Mouse (Mus musculus) kidney, adult 2 months (tissue): Measurements from ENCODE around the gene Sdf4. TPM values are rescaled to one million over a fixed set of nuclear protein-coding genes. Genes with fewer than 3 reads are reported as not detected.

Source experiments
- DNase-seq: peaks from one replicate; pipeline ENCODE4 v3.0.0; 2021
- H3K27ac ChIP-seq: fragments of 200-500 bp; 2 replicates; pipeline ENCODE4 v1.5.1; 2012; ENCODE audit warnings: low read depth, low read length, control low read depth, inconsistent platforms; ENCODE audit not compliant: insufficient read depth
- H3K27me3 ChIP-seq: fragments of 200-500 bp; replicated peaks from 2 replicates; pipeline ENCODE4 v1.6.1; 2012; ENCODE audit warnings: mild to moderate bottlenecking, moderate library complexity, low read length, inconsistent platforms; ENCODE audit not compliant: control insufficient read depth, insufficient read depth
- H3K36me3 ChIP-seq: fragments of 200-500 bp; 2 replicates; pipeline ENCODE4 v1.6.1; 2012; ENCODE audit warnings: mild to moderate bottlenecking, moderate library complexity, low read length, inconsistent platforms; ENCODE audit not compliant: control insufficient read depth, insufficient read depth
- H3K4me1 ChIP-seq: fragments of 200-500 bp; 2 replicates; pipeline ENCODE4 v1.6.1; 2011; ENCODE audit warnings: low read length; ENCODE audit not compliant: control insufficient read depth, insufficient read depth
- H3K4me3 ChIP-seq: fragments of 200-500 bp; 2 replicates; pipeline ENCODE4 v1.5.1; 2011; ENCODE audit warnings: mild to moderate bottlenecking, low read depth, low read length, control low read depth; ENCODE audit not compliant: insufficient read depth
- CTCF ChIP-seq: fragments of 200-500 bp; conservative IDR thresholded peaks from 2 replicates; pipeline ENCODE4 v1.5.1; 2011; ENCODE audit warnings: low read depth, mild to moderate bottlenecking, control low read depth, low read length, moderate library complexity, mixed read lengths; ENCODE audit not compliant: insufficient read depth, insufficient read length
- POLR2A ChIP-seq: fragments of 200-500 bp; IDR thresholded peaks from one replicate; pipeline ENCODE4 v1.6.1; 2011; ENCODE audit warnings: low read depth, low read length, control low read depth
- WGBS: fragments of 180-500 bp; shearing (Covaris S2); methylation state at CpG from one replicate; pipeline ENCODE4 v1.1.7; 2018; 5-methylcytosine and 5-hydroxymethylcytosine counted together
- polyA plus RNA-seq: library from polyadenylated mRNA; depleted of rRNA; stranded (reverse); fragments of >200 nt; gene quantifications from 2 replicates; pipeline ENCODE4 v1.2.3, GENCODE M21; 2012; rRNA removed

Gene Sdf4
- polyA plus RNA-seq, 1 experiment: 60.4 TPM

DNA sequence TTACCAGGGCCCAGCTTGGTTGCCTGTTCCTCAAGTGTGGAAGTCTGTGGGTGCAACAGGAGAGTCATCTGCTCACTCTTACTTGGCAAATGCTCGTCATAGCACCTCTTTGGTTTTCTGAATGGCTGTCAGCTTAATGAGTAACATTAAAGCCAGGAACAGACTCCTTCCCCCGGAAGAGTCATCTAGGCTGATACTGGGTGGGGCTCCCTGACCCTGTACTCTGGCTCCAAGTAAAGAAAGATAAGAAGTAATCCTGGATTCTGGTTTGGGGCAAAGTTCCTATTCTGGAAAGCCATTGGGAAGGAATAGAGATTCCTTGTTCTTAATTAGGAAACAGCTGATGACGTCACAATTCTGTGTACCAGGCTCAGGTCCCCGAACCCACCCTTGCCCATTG, 61.5 kb downstream of the Sdf4 start:
- H3K36me3 ChIP-seq: no peaks in the 10 kb centered on the region; the same call in 1 of the 2 replicates
- peaks cover 15% of the 10 kb centered on the region for H3K4me1 ChIP-seq
- H3K27me3 ChIP-seq: no peaks in the 10 kb centered on the region
- no peak overlapping the region for H3K4me3 ChIP-seq
- no peak overlapping the region for H3K27ac ChIP-seq
- WGBS: 44% methylated on average over 4 of the region's 4 CpGs
- TF ChIP-seq CTCF: no peak
- peak; percentile 32 for DNase-seq

DNA sequence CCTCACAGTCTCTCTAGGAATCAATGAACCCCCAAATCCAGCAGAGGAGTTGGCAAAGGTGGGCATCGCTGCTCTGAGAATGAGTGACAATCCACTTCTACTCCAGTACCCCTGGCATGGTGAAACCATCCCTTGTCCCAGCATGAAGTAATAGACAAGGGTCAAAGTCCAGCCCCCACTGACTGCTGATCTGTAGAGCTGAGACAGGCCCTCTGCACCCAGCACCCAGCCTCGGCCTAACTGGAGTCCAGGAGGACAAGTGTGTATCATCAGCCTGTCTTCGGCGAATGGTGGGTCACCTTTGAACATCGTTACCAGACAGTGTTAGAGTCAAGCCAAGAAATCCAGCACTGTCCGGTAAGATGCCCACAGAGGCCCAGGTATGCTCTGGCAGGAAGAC, 61.9 kb downstream of the Sdf4 start:
- WGBS: 58% methylated on average over 6 of the region's 6 CpGs
- DNase-seq: peak; percentile 88
- Histone ChIP-seq H3K4me3 (no peak overlapping the region), H3K4me1 (peaks cover 15% of the 10 kb centered on the region), H3K36me3 (no peaks in the 10 kb centered on the region), H3K27ac (no peak overlapping the region), H3K27me3 (no peaks in the 10 kb centered on the region)
- no peak for TF ChIP-seq POLR2A
- no peak for TF ChIP-seq CTCF

DNA sequence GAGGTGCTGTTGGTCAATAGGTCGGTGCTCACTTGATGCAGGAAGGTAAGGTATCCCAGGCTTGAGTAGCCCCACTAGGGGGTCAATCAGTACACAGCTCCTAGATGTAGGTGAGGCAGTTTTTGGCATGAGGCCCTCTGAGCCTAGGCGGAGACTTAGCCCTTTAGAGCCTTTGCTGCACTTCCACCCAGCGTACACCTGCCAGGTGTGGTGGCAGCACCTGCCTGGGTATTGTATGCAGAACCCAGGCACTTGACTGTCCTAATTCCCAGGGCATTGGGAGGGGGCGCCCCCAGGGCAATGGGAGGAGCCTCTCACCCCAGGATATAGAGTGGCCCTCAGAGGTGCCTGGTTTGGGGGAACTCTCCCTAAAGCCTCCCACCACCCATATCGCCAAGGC, 62.5 kb downstream of the Sdf4 start:
- TF ChIP-seq POLR2A (no peak), CTCF (no peak)
- WGBS: 66% methylated on average over 5 of the region's 5 CpGs
- H3K4me1 ChIP-seq: peaks cover 18% of the 10 kb centered on the region
- no peaks in the 10 kb centered on the region for H3K36me3 ChIP-seq
- H3K4me3 ChIP-seq: no peak overlapping the region
- DNase-seq: peak; percentile 30
- H3K27ac ChIP-seq: peak overlapping the region; percentile 19; the same call in 1 of the 2 replicates
- no peaks in the 10 kb centered on the region for H3K27me3 ChIP-seq

DNA sequence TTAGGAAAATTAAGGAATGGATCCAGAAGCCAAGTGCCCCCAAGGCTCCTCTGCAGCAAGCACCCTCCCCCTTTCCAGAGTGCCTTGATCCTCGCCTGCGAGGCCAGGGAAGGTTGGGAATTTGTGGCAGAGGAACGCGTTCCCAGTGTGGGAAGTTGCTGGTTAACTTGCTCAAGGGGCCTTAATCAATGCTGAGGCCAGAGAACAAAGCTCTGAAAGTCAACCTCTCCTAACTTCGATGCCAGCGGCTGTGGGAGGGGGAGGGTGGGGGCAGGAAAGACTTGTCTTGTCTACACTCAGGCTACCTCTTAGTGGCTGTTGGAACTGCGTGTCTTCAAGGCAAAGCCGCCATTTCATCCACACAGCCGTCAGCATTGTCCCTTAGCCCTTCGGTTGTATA, 65.0 kb downstream of the Sdf4 start:
- Histone ChIP-seq H3K4me3 (peak overlapping the region; percentile 47), H3K27ac (peak overlapping the region; percentile 59; the same call in 1 of the 2 replicates)
- 33% methylated on average over 10 of the region's 10 CpGs for WGBS

DNA sequence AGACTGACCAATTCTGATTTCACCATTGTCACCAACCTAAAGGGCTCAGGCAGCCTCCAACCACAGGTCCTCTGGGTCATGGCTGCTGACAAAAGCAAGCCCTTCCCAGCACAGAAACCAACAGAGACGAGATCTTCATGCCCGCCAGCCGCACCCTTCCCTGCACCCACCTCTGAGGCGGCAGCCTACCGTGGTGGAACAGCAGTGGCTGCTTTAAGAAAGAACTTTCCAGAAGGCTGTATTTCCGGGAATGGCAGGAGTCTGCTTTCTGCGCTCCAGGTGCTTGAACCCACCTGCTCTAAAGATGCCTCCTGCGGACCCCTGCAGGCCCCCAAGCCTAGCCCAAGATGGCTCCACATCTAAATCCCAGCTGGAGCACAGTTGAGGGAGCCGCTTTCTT, 66.2 kb downstream of the Sdf4 start:
- no peaks in the 10 kb centered on the region for H3K27me3 ChIP-seq
- H3K4me3 ChIP-seq: peak overlapping the region; percentile 53
- no peak for TF ChIP-seq POLR2A
- no peak for TF ChIP-seq CTCF
- no peaks in the 10 kb centered on the region for H3K36me3 ChIP-seq
- WGBS: 49% methylated on average over 9 of the region's 9 CpGs
- peak overlapping the region; percentile 97 for H3K27ac ChIP-seq
- peak; percentile 22 for DNase-seq
- peaks cover 31% of the 10 kb centered on the region for H3K4me1 ChIP-seq

More for the DNA sequence above, 65.0 kb downstream of the Sdf4 start:
- peak; percentile 60 for DNase-seq
- Histone ChIP-seq H3K36me3 (no peaks in the 10 kb centered on the region), H3K4me1 (peaks cover 31% of the 10 kb centered on the region), H3K27me3 (no peaks in the 10 kb centered on the region)
- TF ChIP-seq CTCF (no peak), POLR2A (no peak)

DNA sequence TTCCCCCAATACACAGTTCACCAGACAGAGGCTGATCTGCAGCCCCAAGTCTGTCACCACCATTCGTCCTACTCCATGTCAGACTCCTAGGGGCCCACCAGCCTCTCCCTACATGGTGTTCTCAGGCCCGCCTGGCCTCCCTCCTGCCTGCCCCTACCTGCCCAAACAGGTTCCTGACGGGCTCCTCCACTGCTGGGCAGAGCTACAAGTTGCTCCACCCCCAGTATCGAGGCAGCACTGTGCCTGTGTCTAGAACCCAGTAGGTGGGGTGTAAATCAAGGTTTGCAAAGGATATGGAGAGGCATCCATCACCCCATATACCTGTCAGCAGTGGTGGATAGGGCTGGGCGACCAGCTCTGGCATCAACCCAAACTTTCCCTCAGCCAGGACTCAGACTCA, 66.6 kb downstream of the Sdf4 start, which contains the start of gene Ttll10:
Gene Ttll10 (minus strand): TSS at position 154 of the 400 bp plus-strand sequence.
- no peak for TF ChIP-seq POLR2A
- no peak for TF ChIP-seq CTCF
- Histone ChIP-seq H3K27ac (peak within 1 kb of the TSS; percentile 97), H3K4me1 (peaks cover 31% of the 10 kb centered on the region), H3K27me3 (no peaks in the 10 kb centered on the region), H3K4me3 (peak within 1 kb of the TSS; percentile 53), H3K36me3 (no peaks in the 10 kb centered on the region)
- WGBS: 19% methylated on average over 5 of the region's 5 CpGs
- peak; percentile 76 for DNase-seq

DNA sequence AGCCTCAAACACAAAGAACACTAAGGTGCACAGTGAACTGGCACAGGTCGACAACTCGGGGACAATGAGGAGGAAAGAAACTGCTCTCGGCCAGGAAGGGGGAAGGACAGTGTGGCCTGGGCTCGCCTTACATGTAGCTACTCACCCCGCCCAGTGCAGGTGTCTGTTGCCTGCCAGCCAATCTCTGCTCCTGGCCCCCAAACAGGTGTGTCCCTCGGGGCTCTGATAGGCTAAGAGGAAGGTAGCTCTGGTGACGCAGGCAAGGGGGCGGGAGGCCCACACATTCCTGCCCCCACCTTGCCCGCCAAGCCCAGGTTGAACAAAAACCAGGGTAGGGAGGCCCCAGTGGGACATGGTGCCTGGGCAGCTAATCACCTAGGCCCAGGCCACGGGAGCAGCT, 67.0 kb downstream of the Sdf4 start:
- peak; percentile 97 for DNase-seq
- TF ChIP-seq POLR2A: peak; percentile 72
- TF ChIP-seq CTCF: no peak
- Histone ChIP-seq H3K27ac (peak overlapping the region; percentile 97), H3K27me3 (no peaks in the 10 kb centered on the region), H3K36me3 (no peaks in the 10 kb centered on the region), H3K4me3 (peak overlapping the region; percentile 53), H3K4me1 (peaks cover 31% of the 10 kb centered on the region)
- WGBS: 11% methylated on average over 10 of the region's 10 CpGs

Other genes starting within 250 kb of the Sdf4 start
- 130 and 145 TPM in 2 replicates for gene Atad3a, start 231.8 kb upstream of the Sdf4 start, polyA plus RNA-seq
- 21.8 and 27.2 TPM in 2 replicates for gene Vwa1, start 218.2 kb upstream of the Sdf4 start, polyA plus RNA-seq
- 1.8 and 2.4 TPM in 2 replicates for gene Tmem88b, start 207.0 kb upstream of the Sdf4 start, polyA plus RNA-seq
- 2.8 and 3.2 TPM in 2 replicates for gene Ankrd65, start 202.4 kb upstream of the Sdf4 start, polyA plus RNA-seq
- gene Mrpl20, start 190.0 kb upstream of the Sdf4 start, polyA plus RNA-seq: 83.1 and 91.1 TPM in 2 replicates
- gene Ccnl2, start 180.4 kb upstream of the Sdf4 start, polyA plus RNA-seq: 54.1 and 56.8 TPM in 2 replicates
- 164 and 195 TPM in 2 replicates for gene Aurkaip1, start 161.6 kb upstream of the Sdf4 start, polyA plus RNA-seq
- gene Mxra8, start 153.2 kb upstream of the Sdf4 start, polyA plus RNA-seq: 98.0 and 115 TPM in 2 replicates
- 123 and 174 TPM in 2 replicates for gene Dvl1, start 145.5 kb upstream of the Sdf4 start, polyA plus RNA-seq
- gene Tas1r3, start 129.5 kb upstream of the Sdf4 start, polyA plus RNA-seq: 0.64 and 0.72 TPM in 2 replicates
- 46.2 and 53.1 TPM in 2 replicates for gene Cptp, start 123.4 kb upstream of the Sdf4 start, polyA plus RNA-seq
- 26.0 and 28.9 TPM in 2 replicates for gene Ints11, start 123.3 kb upstream of the Sdf4 start, polyA plus RNA-seq
- gene Pusl1, start 101.1 kb upstream of the Sdf4 start, polyA plus RNA-seq: 27.3 and 34.1 TPM in 2 replicates
- gene Acap3, start 101.0 kb upstream of the Sdf4 start, polyA plus RNA-seq: 14.6 and 18.3 TPM in 2 replicates
- gene Ube2j2, start 49.0 kb upstream of the Sdf4 start, polyA plus RNA-seq: 47.3 and 48.0 TPM in 2 replicates
- 104 and 107 TPM in 2 replicates for gene C1qtnf12, start 30.6 kb upstream of the Sdf4 start, polyA plus RNA-seq
- 4.5 and 5.0 TPM in 2 replicates for gene B3galt6, start 223 bp upstream of the Sdf4 start, polyA plus RNA-seq
- gene Tnfrsf4, start 21.0 kb downstream of the Sdf4 start, polyA plus RNA-seq: 1.6 and 3.8 TPM in 2 replicates
- gene Tnfrsf18, start 33.3 kb downstream of the Sdf4 start, polyA plus RNA-seq: 0.95 and 4.0 TPM in 2 replicates
- 20.7 and 27.5 TPM in 2 replicates for gene Ttll10, start 66.5 kb downstream of the Sdf4 start, polyA plus RNA-seq
- 8.7 and 11.7 TPM in 2 replicates for gene 9430015G10Rik, start 117.1 kb downstream of the Sdf4 start, polyA plus RNA-seq
- gene Rnf223, start 137.6 kb downstream of the Sdf4 start, polyA plus RNA-seq: 0.15 and 0.31 TPM in 2 replicates
- 98.6 and 115 TPM in 2 replicates for gene Agrn, start 204.6 kb downstream of the Sdf4 start, polyA plus RNA-seq
- gene Isg15, start 207.9 kb downstream of the Sdf4 start, polyA plus RNA-seq: 11.1 and 17.8 TPM in 2 replicates
- gene AW011738, start 210.4 kb downstream of the Sdf4 start, polyA plus RNA-seq: 1.7 and 1.9 TPM in 2 replicates
- gene Perm1, start 223.0 kb downstream of the Sdf4 start, polyA plus RNA-seq: 4.6 and 5.6 TPM in 2 replicates
- gene Plekhn1, start 242.0 kb downstream of the Sdf4 start, polyA plus RNA-seq: 34.8 and 41.2 TPM in 2 replicates
- gene Noc2l, start 243.1 kb downstream of the Sdf4 start, polyA plus RNA-seq: 46.1 and 46.5 TPM in 2 replicates